Mouse (Mus musculus): ENCODE results near the gene Rwdd4a. TPM values are rescaled to one million over a fixed set of nuclear protein-coding genes. Genes with fewer than 3 reads are reported as not detected.

Gene Rwdd4a
- total and polyA plus RNA-seq, 3 experiments, result 47.2 to 64.0 TPM; not detected in 1

DNA sequence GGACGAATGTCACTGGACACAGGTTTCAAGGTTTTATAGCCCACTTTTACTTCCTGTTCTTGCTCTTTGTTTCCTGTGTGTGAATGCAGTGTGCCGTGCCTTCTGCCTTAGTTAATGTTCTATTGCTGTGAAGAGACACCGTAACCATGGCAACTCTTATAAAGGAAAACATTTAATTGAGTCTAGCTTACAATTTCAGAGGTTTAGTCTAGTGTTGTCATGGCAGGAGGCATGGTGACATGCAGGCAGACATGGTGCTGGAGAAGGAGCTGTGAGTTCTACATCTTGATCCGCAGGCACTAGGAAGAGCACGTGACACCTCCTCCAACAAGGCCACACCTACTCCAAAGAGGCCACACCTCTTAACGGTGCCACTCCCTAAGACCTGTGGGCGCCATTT, 48.0 kb downstream of the Rwdd4a start:
- Histone ChIP-seq H3K36me3 (ENCODE audit: control insufficient read depth in 1 of 2, insufficient read depth in 2 of 2, low read length in 2 of 2) (no peaks in the 10 kb centered on the region), H3K4me3 (ENCODE audit: control insufficient read depth in 1 of 2, insufficient read depth in 1 of 2, low read depth in 2 of 2, low read length in 2 of 2) (no peak overlapping the region), H3K27ac (ENCODE audit: control insufficient read depth, low read depth, low read length) (no peak overlapping the region), H3K9me3 (replicated peaks; ENCODE audit: insufficient read depth, low read length) (no peaks in the 10 kb centered on the region), H3K79me2 (ENCODE audit: control insufficient read depth, insufficient read depth, low read length, poor library complexity) (no peaks in the 10 kb centered on the region), H3K4me1 (ENCODE audit: control insufficient read depth in 1 of 2, insufficient read depth in 2 of 2, low read length in 2 of 2) (no peaks in the 10 kb centered on the region), H3K27me3 (ENCODE audit: control insufficient read depth in 1 of 2, insufficient read depth in 2 of 2, low read length in 2 of 2) (no peaks in the 10 kb centered on the region), H3K9ac (ENCODE audit: control insufficient read depth, low read depth, low read length, poor library complexity, severe bottlenecking) (no peak overlapping the region)
- no peak for TF ChIP-seq MEF2A (IDR thresholded peaks at IDR 0.05; ENCODE audit: extremely low read depth, insufficient replicate concordance, low read depth, low read length, poor library complexity, severe bottlenecking)
- TF ChIP-seq CTCF (IDR thresholded peaks at IDR 0.05 in 2 of 3, conservative IDR thresholded peaks at IDR 0.05 in 1 of 3; ENCODE audit: control insufficient read depth in 1 of 3, insufficient read depth in 1 of 3, low read depth in 2 of 3, low read length in 3 of 3, poor library complexity in 1 of 3, severe bottlenecking in 1 of 3), result no peak
- no peak for TF ChIP-seq POLR2A (IDR thresholded peaks at IDR 0.05; ENCODE audit: control insufficient read depth in 1 of 2, insufficient read depth in 1 of 2, low read depth in 1 of 2, low read length in 2 of 2, poor library complexity in 1 of 2)
- TF ChIP-seq TCF12 (IDR thresholded peaks at IDR 0.05; ENCODE audit: low read depth, low read length), result no peak
- no peak for TF ChIP-seq MAFK (IDR thresholded peaks at IDR 0.05; ENCODE audit: borderline replicate concordance, low read depth, low read length)
- no peak for TF ChIP-seq UBTF (IDR thresholded peaks at IDR 0.05; ENCODE audit: borderline replicate concordance, insufficient read depth, low read depth, low read length)
- no peak for TF ChIP-seq GATA1 (IDR thresholded peaks at IDR 0.05; ENCODE audit: low read depth, low read length)
- TF ChIP-seq TBP (IDR thresholded peaks at IDR 0.05; ENCODE audit: low read depth, low read length), result no peak
- TF ChIP-seq MYC (IDR thresholded peaks at IDR 0.05; ENCODE audit: low read depth, low read length), result no peak
- TF ChIP-seq ZKSCAN1 (IDR thresholded peaks at IDR 0.05; ENCODE audit: low read depth, low read length), result no peak
- TF ChIP-seq SMC3 (IDR thresholded peaks at IDR 0.05; ENCODE audit: low read depth, low read length), result no peak
- no peak for TF ChIP-seq ELF1 (IDR thresholded peaks at IDR 0.05; ENCODE audit: low read depth, low read length)
- no peak for DNase-seq (ENCODE audit: low read depth, low spot score)

DNA sequence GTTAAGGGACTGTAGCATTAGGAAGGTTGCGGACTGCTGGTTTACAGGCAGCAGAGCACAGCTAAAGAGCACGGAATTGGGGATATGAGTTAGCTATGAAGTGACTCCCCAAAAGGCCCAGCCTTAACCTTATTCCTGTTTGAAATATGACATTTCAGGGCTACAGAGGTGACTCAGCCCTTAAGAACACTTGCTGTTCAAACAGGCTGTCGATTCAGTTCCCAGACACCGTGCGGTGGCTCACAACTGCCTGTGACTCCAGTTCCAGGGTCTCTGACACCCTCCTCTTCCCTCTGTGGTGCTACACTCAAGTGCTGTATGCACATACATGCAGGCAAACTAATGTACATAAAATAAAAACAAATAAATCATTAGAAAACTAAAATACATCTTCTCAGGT, 55.2 kb downstream of the Rwdd4a start:
- Histone ChIP-seq H3K27ac (ENCODE audit: control insufficient read depth, low read depth, low read length) (no peak overlapping the region), H3K4me1 (ENCODE audit: control insufficient read depth in 1 of 2, insufficient read depth in 2 of 2, low read length in 2 of 2) (no peaks in the 10 kb centered on the region), H3K9ac (ENCODE audit: control insufficient read depth, low read depth, low read length, poor library complexity, severe bottlenecking) (no peak overlapping the region), H3K9me3 (replicated peaks; ENCODE audit: insufficient read depth, low read length) (no peaks in the 10 kb centered on the region), H3K36me3 (ENCODE audit: control insufficient read depth in 1 of 2, insufficient read depth in 2 of 2, low read length in 2 of 2) (no peaks in the 10 kb centered on the region), H3K4me3 (ENCODE audit: control insufficient read depth in 1 of 2, insufficient read depth in 1 of 2, low read depth in 2 of 2, low read length in 2 of 2) (no peak overlapping the region), H3K27me3 (ENCODE audit: control insufficient read depth in 1 of 2, insufficient read depth in 2 of 2, low read length in 2 of 2) (peaks cover 3 to 6% of the 10 kb centered on the region in 2 experiments; a peak in 3 of 4 replicates), H3K79me2 (ENCODE audit: control insufficient read depth, insufficient read depth, low read length, poor library complexity) (no peaks in the 10 kb centered on the region)
- DNase-seq (ENCODE audit: low read depth, low spot score), result no peak
- TF ChIP-seq RCOR1 (IDR thresholded peaks at IDR 0.05; ENCODE audit: low read depth, low read length), result no peak
- TF ChIP-seq USF2 (IDR thresholded peaks at IDR 0.05; ENCODE audit: borderline replicate concordance in 1 of 2, insufficient read depth in 1 of 2, low read depth in 1 of 2, low read length in 2 of 2), result no peak
- TF ChIP-seq MAZ (IDR thresholded peaks at IDR 0.05; ENCODE audit: low read depth, low read length), result no peak
- no peak for TF ChIP-seq CHD2 (IDR thresholded peaks at IDR 0.05; ENCODE audit: low read length)
- no peak for TF ChIP-seq EP300 (IDR thresholded peaks at IDR 0.05; ENCODE audit: low read depth in 1 of 2, low read length in 2 of 2)
- TF ChIP-seq MYC (IDR thresholded peaks at IDR 0.05; ENCODE audit: low read depth, low read length), result no peak
- no peak for TF ChIP-seq MEF2A (IDR thresholded peaks at IDR 0.05; ENCODE audit: extremely low read depth, insufficient replicate concordance, low read depth, low read length, poor library complexity, severe bottlenecking)
- TF ChIP-seq TCF12 (IDR thresholded peaks at IDR 0.05; ENCODE audit: low read depth, low read length), result no peak

Measured in MEL (cell line).